Mouse (Mus musculus): ENCODE data around the gene Mthfd2.

DNA sequence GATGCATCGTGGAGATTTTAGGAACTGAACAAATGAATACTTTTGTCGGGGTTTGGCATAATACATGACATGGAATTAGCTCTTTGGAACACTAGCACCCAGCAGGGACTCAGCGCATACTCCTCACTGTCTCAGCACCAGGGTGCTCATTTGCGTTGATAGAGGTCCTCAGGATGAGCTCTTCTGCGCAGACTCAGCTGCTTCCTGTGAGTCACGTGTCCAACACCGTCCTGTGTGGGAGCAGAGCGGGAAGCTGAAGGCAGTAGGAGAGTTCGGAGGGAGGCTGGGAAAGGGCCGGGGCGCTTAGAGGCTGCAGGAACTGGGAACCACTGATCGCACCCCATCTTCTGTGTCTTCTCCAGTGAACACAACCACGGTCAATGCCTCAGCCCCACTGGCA lies 48.6 kb downstream of the Mthfd2 start:
- TF ChIP-seq GATA1 (IDR thresholded peaks at IDR 0.05; ENCODE audit: borderline replicate concordance, low read length) (no peak), FLI1 (IDR thresholded peaks at IDR 0.05; ENCODE audit: low read length) (no peak)

Measured in megakaryocyte, embryonic 14.5 days (primary cell).